Mouse (Mus musculus): Measurements from ENCODE around the gene Pkp4. TPM values are rescaled to one million over a fixed set of nuclear protein-coding genes. Genes with fewer than 3 reads are reported as not detected.

The Pkp4 gene
- total RNA-seq, 2 experiments from 2014 or later: 20.0 to 34.2 TPM

DNA sequence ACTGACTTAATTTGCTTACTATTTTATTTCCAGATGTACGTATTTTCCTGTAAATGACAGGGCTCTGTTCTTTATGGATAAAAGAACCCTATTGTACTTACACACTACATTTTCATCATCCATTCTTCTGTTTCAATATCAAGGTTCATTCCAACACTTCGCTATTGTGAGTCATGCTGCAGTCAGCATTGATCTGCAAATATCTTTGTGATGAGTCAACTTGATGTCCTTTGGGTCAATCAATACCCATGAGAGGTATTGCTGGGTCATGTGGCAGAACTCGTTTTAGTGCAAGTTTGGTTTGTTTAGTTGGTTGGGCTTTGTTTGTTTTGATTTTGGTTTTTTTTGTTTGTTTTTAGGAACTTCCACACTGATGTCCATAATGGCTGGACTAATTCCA, 88.2 kb downstream of the Pkp4 start:
- intact Hi-C loops (cut with DNase I; ENCODE audit: low total_unique reads): no loop called here
- DNase-seq: no peak

DNA sequence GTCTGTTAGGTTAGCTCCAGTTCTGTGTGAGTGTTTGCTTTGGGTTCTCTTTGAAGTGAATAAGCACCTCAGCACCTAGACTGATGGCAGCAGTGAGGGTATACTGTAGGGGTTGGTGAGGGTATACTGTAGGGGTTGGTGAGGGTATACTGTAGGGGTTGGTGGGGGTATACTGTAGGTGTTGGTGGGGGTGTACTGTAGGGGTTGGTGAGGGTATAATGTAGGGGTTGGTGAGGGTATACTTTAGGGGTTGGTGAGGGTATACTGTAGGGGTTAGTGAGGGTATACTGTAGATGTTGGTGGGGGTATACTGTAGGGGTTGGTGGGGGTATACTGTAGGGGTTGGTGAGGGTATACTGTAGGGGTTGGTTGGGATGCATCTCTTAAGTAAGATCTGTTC, 92.2 kb downstream of the Pkp4 start:
- no peak for DNase-seq
- intact Hi-C loops (cut with DNase I; ENCODE audit: low total_unique reads): no loop called here

DNA sequence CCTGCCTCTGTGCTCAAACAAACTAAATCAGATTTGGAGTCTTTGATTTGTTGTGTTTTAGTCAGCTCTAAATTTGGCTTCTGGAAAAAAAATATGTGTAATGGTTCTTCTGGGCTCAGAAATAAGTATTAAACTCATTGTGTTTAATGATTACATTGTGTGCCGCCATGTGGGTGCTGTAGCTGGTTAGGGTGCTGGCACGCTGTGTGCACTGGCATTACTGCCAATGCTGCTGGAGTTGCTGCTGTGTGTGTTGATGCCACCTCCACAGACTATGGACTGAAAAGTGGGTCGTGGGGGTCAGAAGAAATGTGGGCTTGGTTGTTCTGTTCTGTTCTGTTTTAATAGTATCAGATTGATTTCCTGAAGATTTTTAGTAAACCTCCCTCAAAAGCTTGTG, 92.8 kb downstream of the Pkp4 start:
- no peak for DNase-seq
- intact Hi-C loops (cut with DNase I; ENCODE audit: low total_unique reads): no loop called here

DNA sequence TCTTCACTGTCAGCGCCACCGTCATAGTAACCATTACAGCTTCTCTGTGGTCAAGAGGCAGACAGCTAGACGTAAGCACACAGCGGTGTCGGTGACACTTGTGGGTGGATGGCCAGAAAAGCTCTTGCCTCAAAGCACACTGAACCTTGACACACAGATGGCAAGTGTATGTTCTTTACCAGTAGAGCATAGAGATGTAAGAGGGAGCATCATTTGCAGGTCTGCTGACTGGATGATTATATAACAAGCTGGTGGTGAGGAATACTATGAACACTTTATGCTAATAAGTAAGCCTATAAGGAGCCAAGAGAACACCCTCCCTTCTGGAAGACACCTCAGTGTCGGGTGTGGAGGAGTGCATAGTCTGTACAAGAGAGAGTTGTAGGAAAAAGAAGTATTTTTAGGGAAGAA, 98.2 kb downstream of the Pkp4 start:
- no peak for DNase-seq
- intact Hi-C loops (cut with DNase I; ENCODE audit: low total_unique reads): no loop called here

DNA sequence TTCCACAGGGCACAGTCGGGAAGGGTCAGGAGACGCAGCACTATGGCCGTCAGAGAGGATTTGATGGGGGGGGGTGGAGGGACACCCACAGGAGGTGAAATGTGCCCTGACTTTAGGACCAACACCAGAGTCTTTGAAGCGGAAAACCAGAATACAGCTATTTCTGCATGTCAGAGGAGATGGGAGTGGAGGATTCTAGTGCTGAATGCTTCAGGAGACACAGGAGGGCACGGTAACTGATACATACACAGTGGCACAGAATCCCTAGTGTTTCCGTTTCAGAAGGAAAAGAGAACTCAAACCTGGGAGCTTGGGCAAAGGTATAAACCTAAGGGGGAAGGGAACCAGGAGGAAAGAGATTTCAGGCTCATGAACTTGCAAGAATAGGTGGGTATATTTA, 98.7 kb downstream of the Pkp4 start:
- DNase-seq: no peak
- intact Hi-C loops (cut with DNase I; ENCODE audit: low total_unique reads): no loop called here

DNA sequence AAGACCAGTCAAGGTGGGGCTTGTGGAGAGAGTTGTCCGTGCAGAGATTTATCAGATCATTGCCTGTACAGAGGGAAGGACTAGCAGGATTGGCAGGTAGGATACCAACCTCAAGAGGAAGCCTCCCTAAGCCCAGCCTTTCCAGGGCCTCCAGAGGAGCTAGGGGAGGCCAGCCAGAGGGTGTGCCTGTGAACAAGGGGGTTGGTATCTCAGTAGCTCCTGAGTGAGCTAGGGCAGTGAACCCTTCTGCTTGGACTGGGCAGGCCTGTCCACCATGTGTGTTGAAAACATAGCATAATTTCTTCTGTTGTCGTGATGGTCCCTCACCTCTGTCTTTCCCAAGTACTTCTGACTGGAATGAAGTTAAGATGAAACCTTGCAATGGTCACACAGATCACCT, 100.6 kb downstream of the Pkp4 start:
- no peak for DNase-seq

DNA sequence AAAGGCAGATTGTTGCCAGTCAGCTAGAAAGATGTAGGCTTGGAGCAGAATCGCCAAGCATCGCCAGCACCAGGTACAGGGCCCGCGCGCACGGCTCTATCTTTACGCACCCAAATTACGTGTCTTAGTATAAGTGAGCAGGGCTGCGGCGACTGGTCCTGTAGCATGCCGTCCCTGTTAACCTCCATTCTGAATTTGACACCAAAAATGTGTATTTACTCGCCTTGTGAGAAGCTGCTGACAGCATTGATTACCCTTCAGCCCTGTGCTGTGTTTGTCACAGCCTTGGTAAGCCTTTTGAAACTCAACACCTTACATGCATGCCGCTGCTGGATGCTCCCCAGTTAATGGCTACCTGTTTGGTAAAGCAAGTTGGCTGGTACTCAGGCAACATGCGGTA, 105.8 kb downstream of the Pkp4 start:
- intact Hi-C loops (cut with DNase I; ENCODE audit: low total_unique reads): no loop called here
- no peak for DNase-seq

More for the DNA sequence above, 100.6 kb downstream of the Pkp4 start:
- intact Hi-C loops (cut with DNase I; ENCODE audit: low total_unique reads): no loop called here

DNA sequence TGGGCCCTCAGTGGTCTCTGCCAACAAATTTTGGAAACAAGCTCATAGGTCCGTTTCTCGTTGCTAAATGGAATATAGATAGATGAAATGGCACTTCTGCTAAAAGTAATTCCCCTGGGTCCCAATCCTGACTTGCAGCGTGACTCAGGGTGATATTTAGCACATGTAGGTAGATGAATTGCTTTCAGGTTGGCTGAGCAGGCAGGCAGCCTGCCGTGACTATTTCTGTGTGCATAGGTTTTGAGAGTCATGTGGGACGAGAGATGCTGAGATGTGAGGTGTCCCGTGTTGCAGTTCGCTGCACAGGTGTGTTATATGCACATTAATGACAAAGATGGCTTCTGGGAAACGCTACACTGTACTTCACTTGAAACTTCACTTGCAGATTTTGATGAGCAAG, 111.2 kb downstream of the Pkp4 start:
- intact Hi-C loops (cut with DNase I; ENCODE audit: low total_unique reads): no loop called here
- no peak for DNase-seq

DNA sequence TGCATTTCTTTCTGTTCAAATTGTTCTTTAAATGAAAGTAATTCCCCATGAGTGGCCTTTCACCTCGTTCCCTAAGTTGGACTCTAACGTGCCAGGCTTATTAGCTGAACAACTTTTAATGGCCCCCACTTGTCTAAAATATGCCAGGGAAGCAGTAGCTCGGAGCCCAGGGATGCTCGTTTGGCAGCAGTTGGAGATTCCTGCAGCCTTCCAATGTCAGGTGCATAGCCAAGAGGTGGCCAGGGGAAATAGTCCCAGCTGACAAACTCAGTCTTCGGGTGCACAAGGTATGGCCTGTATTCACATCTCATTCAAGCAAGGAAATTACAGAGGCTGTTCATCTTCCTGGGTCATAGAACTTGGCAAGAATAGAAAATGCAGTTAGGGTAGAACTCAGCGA, 112.1 kb downstream of the Pkp4 start:
- intact Hi-C loops (cut with DNase I; ENCODE audit: low total_unique reads): no loop called here
- DNase-seq: no peak

DNA sequence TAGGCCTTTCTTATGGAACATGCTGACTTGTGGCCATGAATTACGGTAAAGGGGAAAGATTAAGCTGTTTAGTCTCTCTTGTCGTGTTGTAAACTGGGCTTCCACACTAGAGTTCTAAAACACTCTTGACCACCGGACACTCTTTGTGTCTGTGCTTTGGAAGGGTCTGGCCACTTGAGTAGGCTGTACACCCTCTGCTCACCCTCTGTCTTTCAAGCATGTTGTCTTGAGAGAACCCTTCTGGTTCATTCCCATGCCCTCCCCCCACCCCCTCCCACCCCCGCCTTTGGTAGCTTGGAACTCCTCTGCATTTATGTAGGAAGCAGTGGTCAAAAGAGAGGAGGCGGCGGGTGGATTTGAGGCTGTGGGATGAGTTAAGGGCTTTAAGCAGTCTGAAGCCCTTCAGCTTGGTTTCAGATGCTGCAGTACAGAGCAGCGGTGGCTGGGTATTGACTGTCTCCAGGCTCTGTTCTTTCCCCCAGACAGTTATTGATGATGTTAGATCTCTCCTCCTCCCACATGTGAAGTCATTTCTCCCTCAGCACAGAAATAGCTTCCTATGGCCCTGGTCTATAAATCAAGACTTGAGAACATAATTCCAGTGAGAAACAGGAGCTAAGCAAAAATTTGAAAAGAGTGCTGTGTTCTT, 120.4 kb downstream of the Pkp4 start:
- intact Hi-C loops (cut with DNase I; ENCODE audit: low total_unique reads): no loop called here
- DNase-seq: no peak

DNA sequence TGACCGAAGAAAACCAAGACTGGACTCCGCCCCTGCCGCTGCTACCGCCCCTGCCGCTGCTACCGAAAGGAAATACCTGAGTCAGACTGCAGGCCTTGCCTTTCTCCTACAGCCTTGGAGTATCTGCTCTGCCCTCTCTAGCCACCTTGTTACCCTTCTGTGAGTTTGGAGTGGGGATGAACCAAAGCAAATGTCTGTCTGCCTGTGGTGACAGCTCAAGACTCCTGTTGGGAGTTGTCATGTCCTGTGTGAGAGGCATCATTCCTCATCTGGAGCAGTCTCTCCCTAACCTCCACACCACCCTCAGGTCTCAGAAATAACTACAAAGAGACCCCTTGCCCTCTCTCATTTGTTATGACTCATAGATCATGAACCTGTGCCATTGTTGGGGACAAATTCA, 122.3 kb downstream of the Pkp4 start:
- no peak for DNase-seq
- intact Hi-C loops (cut with DNase I; ENCODE audit: low total_unique reads): no loop called here

DNA sequence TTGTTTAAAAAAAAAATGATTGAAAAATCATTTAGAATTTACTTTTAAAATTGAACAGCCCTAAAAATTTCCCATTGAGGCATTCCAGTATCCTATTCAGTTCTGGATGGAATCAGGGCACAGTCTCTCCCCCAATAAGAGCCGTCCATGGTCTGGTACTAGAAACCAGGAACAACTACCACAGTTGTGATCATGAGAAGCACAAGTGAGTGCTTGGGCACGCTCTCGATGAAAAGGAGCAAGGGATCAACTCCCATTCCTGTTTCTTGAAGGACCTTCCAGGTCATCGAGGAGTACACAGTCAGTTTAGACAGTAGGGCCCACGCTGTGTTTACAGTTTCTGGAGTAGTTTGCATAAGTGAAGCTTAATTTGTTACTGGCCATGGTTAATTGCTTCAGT, 123.6 kb downstream of the Pkp4 start:
- intact Hi-C loops (cut with DNase I; ENCODE audit: low total_unique reads): no loop called here
- no peak for DNase-seq

DNA sequence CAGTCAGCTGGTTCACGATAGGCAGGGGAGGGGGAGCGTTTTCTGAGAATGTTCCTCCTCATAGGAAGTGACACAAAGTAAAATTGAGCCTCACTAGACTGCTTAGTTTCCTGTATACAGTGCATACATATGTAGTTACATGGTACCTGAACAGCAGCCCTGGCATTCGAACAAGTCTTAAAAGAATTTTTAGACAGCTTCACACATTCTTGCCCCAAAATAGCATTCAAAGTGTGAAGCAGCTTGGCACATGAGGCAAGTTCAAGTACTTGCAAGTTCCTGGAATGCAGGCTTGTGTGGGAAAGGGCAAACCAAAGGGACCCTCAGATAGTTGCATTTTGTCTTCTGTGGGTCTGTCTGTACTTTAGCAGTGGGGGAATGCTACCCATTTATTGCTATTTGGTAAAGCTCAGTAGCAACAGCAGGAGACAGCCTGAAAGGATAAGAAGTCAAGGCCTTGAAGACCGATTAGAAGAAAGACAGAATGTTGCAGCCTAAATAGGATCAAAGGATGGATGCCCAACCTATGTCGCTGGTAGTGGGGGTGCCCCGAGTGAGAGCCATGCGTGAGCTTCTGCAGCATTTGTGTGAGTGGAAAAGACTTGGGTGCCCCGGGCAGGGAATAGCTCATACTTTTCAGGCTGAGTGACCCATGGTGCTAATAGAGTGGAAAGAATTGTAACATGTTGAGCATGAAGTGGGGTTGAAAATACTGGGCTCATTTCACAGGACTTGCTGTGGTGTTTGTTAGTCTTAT, 124.3 kb downstream of the Pkp4 start:
- no peak for DNase-seq
- intact Hi-C loops (cut with DNase I; ENCODE audit: low total_unique reads): no loop called here

DNA sequence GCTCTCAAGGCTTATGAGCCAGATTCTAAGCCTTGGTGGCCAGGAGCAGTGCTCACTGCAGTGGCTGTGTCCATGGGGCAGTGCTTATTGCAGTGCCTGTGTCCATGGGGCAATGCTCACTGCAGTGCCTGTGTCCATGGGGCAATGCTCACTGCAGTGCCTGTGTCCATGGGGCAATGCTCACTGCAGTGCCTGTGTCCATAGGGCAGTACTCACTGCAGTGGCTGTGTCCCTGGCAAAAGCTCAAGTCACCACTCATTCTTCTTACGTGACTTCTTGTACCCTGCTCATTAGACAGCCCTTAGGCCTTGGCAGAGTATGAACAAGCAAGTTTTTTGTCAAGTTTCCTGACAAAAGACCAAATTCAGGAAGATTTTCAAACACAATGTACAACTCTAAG, 124.9 kb downstream of the Pkp4 start:
- DNase-seq: no peak
- intact Hi-C loops (cut with DNase I; ENCODE audit: low total_unique reads): no loop called here

DNA sequence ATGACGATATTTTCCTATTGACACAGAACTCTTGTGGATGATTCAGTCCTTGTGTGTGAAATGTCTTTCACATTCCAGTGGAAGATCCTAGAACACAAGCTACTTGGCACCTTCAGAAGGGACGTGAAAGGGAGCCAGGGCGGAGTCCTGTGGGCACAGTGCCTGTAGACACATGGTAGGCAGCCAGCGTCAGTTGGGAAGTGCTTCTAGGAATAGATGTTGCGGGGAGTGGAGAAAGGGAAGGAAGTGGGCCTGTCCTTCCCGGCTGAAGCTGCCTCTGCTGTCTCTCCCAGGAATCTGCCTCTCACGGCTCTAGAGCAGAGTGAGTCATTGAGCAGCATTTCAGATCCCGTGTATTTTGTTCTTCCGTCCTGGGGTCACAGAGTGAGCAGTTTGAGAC, 125.6 kb downstream of the Pkp4 start:
- peak; percentile 63 for DNase-seq
- intact Hi-C loops (cut with DNase I; ENCODE audit: low total_unique reads): no loop called here

DNA sequence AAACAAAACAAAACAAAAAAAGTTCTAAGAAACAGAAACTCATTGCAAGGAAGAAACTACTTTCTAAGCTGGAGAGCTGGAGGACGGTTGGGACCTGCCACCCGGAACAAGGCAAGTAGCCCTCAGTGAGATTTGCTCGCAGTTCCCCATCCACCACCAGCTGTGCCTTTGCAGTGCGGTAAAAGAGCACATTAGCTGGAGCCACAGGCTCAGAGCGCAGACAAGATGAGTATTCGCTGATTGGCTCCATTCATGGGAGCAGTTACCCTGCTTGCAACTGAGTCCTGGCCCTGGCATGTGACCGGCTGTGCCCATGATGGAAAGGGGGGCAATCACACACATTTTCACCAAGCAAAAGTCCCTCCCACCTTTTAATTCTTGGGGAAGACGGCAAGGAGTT, 127.0 kb downstream of the Pkp4 start:
- no peak for DNase-seq
- intact Hi-C loops (cut with DNase I; ENCODE audit: low total_unique reads): no loop called here

DNA sequence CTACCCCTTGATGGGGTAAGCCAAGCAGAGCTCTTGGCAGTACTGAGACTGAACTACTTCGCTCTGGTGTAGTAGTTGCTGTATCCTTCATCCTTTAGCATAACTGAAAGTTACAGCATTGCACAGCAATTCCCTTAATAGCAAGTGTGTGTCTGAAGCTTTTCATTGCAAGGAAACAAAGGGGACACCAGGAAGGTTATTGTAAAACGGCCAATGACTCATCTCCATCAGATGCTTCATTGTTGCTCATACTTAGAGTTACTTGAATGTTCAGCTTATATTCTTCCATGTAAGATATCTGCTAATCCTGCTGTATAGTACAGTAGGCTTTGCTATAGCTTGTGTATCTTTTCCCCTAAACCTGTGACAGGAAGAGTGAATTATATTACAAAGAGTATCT, 128.8 kb downstream of the Pkp4 start:
- DNase-seq: no peak
- intact Hi-C loops (cut with DNase I; ENCODE audit: low total_unique reads): no loop called here

DNA sequence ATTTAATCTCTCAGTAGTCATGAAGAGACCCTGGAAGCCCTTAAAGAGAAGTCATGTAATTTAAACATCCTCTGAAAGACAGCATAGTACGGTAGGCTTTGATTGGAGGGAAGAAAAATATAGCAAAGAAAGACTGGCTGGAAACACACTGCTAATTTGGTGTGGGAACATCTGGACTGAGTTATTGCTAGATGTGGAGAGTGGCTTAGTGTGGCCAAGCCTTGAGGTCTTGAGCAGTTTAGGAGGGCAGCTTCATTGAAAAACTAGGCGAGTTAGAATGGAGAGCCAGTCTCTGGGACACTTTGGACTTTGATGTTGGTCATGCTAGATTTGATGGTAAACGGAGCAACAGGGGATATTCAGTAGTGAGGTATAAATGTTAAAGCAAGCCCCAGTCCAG, 129.7 kb downstream of the Pkp4 start:
- DNase-seq: no peak
- intact Hi-C loops (cut with DNase I; ENCODE audit: low total_unique reads): no loop called here

DNA sequence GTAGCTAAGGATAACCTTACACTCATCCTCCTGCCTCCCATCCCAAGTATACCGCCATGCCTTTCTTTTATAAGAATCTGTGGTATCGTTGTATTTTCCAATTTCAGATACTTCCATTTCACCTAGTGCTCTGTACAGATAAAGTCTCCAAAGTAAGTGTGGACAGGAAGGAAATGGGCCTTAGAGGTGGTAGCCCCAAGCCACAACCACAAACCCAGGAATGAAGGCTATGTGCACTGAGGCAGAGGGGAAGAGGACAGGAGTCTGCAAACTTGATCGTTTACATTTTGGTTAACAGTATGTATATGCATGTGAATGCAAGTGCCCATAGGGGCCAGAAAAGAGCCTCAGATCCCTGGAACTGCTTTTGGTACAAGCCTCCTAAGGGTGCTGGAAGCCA, 139.2 kb downstream of the Pkp4 start:
- intact Hi-C loops (cut with DNase I; ENCODE audit: low total_unique reads): no loop called here

DNA sequence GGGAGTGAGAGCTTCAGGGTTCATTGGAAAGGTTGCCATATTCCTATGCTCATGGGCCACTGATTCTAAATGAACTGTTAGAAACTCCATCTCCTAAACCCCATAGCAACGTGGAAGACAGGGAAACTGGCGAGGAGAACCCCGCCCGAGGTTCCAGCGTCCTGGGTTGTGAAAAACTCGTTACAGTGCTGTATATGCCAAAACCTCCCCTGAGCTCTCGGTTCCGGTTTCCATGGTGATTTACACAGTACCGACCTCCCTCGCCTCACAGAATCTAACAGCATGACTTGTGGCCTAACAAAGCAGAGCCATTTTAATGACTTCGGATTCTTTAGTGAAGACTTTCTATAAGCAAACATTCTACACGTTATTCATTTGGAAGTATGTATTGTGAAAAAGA, 141.0 kb downstream of the Pkp4 start:
- no peak for DNase-seq
- intact Hi-C loops (cut with DNase I; ENCODE audit: low total_unique reads): no loop called here

More for the DNA sequence above, 139.2 kb downstream of the Pkp4 start:
- no peak for DNase-seq

DNA sequence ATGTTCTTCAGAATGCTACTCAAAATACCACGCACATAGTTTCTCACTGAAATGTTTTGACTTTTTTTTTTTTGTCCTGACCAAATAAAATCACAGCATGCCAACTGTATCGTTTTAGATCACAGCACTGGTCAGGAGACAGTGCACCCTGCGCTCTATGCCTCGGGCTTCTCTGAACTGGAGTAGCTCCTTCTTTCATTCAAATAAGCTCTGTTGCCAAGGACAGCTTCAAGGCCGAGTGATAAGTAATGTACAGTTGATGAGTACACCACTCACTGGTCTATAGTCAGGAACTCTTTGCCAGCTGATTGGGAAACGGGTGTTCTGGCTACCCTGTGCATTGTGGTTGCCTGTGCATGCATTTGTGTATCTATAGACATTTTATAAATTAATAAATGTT, 141.8 kb downstream of the Pkp4 start:
- no peak for DNase-seq
- intact Hi-C loops (cut with DNase I; ENCODE audit: low total_unique reads): no loop called here

Measured in gastrocnemius, postnatal 14 days (tissue).